Mouse (Mus musculus) retina, postnatal 1 day (tissue): ENCODE results near the gene Pprc1.

Experiments used
- DNase-seq: peaks from one replicate; pipeline ENCODE4 v3.0.0-alpha.2; 2012

Gene Pprc1

DNA sequence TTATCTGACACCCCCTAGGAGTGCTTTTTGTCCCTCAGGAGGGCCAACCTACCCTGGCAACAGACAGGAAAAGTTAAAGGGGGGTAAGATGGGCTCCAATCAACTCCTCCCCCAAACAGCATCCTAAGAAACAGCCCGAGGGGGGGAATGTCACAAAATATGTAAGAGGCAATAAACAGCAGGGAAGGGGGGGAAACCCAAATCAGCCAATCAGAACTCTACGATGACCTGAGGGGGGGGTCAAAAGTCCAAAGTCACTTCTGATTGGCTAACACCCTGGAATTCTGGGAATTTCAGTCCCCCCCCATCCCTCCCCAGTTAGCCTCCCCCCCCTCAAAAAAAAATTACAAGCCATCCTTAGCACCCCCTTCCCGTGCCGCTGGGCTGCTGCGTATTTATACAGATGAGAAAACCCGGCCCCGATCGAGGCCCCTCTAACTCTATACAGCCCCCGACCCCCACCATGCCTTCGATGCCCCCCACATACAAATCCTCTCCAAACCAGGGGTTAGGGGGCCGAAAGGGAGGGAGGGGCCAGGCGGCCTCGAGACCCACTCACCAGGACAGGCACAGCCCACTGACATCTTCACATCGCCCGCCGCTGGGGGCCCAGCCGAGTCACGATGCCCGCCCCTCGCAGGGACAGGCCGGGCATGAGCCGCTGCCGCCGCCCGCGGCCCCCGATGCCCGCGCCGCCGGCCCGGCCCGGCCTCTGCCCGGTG is at the start of gene Pprc1:
Gene Pprc1 (plus strand): TSS at position 616 of the 722 bp plus-strand sequence.
- peak; percentile 65 for DNase-seq

DNA sequence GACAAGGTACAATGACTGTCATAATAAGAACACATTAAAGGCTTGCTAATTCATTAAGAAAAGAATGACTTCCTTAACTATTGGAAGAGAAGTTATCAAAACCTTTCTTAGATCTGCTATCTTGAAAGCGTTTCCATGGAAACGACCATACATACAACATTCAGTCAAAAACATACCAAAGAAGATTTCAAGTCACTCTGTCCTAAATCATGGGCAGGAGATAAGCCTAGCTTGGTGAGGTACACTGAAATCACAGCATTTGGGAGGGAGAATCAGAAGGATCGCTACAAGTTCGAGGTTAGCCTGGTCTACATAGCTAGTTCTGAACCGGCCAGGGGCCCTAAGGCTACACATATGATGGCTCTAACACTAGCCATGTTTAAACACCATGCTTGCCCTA is 47.3 kb upstream of the Pprc1 start:
- no peak for DNase-seq

DNA sequence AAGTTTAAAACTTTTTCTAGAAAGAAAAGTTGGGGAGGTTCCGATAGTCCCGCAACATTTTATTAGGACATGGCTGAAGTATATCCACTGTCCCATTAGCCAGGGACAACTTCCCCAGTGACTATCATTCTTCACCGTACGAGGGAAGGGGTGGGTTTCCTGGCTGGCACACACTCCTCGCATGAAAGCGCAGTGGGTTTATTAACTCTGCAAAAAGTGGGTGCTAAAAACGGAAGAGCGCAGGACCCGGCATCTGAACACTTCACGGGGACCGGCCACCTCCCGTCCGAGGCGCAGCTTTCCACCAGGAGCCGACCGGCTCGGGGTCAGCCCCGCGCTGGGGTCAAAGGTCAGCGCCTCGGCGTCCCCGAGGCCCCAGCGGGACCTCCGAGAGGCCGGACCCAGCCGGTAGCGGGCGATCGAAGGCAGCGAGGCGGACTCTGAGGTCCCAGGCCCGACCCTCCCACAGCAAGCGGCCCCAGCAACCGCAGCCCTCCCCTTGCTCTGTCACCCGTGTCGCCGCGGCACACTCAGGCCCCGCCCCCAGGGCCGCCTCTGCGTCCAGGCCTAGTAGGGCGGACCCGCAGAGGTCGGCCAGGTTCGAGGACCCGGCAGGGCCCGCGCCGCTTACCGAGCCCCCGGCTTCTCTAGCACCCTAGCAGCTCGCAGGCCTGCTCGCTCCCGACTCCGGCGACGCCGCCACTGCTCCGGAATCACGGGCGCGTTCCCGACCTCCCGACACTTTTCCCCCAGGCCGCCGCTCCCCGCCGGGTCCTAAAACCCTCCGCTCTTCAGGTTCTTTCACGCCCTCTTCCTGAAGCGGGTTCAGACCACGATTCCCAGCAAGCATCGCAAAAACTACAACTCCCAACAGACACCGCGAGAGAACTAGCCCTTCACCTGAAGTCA is 46.6 kb upstream of the Pprc1 start, which contains the start of gene Armh3:
Gene Armh3 (minus strand): TSS at position 704 of the 909 bp plus-strand sequence.
- peak; percentile 97 for DNase-seq

DNA sequence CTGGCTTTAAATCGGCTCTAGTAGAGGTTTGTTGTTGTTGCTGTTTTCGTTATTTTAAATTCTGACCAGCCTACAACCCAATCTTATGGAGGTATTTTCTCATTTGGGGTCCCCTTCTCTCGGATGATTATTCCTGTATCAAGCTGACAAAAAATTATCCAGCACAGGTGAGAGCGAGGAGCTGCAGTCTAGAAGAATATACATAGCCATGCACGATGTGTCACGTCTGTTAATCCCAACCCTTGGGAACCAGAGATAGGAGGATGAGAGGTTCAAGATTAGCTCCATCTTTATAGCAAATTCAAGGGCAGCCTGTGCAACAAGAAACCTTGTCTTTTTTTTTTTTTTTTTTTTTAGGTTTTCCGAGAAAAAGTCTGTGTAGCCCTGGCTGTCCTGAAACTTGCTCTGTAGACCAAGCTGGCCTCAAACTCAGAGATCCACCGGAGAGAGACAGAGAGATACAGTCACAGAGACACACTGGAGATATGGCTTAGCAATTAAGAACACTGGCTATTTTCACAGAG is 45.9 kb upstream of the Pprc1 start:
- DNase-seq: no peak

DNA sequence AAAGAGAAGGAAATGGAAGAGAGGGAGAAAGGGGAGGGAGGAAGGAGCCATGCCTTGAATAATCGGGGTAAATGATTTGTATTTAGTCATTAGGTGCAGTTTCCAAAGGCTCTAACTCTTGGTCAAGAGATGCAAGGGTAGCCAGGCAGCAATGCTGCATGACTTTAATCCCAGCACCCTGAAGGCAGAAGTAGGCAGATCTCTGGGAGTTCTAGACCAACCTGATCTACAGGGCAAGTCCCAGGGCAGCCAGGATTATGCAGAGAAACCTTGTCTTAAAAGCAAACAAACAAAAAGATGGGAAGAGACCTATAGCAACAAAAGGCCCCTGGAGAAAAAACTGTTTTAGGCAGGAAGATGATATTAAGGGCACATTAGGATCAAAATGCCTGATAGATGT is 45.3 kb upstream of the Pprc1 start:
- no peak for DNase-seq

DNA sequence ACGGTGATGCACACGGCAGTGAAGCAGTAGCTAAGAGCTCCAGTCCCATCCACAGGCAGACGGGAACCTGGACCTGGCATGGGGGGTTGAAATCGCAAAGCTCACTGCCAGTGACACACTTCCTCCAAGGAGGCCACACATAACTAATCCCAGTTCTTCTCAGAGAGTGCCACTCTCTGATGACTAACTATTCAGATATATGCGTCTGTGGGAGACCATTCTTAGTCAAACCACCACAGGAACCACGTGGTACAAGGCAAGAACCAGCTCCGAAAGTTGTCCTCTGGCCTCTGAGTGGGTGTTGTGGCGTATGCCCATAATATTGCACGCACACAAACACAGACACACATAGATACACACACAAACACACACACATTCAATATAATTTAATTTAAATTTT is 42.4 kb upstream of the Pprc1 start:
- DNase-seq: no peak

DNA sequence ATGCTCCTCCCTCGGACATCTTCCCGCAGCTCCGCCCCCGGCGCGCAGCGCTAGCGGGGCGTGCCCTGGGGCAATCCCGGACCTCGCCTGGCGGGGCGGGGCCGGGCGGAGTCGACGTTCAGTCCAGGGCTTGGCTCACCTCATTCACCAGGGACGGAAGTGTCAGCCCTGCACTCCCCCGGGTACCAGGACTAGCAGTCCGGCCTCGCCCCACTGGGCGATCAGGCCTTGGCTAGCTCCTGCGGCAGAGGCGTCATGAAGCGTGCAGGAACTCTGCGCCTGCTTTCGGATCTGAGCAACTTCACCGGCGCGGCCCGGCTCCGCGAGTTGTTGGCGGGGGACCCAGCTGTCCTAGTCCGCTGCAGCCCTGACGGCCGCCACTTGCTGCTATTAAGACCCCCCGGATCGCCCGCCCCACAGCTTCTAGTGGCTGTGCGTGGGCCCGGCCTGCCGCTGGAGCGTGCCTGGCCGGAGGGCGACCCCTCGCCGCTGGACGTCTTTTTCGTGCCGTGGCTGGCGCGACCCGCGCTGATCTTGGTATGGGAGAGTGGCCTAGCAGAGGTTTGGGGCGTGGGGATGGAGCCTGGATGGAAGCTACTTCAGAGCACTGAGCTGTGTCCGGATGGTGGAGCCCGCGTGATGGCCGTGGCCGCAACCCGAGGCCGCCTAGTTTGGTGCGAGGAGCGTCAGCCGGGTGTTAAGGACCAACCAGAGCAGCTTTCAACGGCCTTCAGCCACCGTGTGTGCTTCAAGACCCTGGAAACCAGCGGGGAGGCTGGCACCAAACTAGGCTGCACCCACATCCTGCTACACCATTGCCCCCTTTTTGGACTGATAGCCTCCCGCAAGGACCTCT is 41.1 kb upstream of the Pprc1 start, which contains the start of gene Hps6:
Gene Hps6 (plus strand): TSS at position 138 of the 856 bp plus-strand sequence.
- peak; percentile 82 for DNase-seq

DNA sequence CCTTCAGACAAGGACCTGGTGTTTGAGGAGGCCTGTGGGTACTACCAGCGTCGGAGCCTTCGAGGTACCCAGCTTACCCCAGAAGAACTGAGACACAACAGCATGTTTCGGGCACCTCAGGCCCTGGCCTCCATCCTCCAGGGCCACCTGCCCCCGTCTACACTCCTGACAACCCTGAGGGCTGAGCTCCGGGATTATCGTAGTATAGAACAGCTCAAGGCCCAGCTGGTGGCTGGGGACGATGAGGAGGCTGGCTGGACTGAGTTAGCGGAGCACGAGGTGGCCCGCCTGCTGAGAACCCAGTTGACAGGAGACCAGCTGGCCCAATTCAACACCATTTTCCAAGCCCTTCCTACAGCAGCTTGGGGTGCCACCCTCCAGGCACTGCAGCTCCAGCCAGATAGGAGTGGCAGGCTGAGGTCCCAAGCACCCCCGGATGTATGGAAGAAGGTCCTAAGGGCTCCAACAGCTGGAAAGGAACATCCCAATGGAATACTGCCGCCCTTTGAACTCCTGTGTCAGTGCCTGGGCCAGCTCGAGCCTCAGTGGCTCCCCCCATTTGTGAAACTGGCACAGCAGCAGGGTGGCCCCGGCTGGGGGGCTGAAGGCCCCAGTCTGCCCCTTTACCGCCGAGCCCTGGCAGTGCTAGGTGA is 39.7 kb upstream of the Pprc1 start:
- peak; percentile 53 for DNase-seq

DNA sequence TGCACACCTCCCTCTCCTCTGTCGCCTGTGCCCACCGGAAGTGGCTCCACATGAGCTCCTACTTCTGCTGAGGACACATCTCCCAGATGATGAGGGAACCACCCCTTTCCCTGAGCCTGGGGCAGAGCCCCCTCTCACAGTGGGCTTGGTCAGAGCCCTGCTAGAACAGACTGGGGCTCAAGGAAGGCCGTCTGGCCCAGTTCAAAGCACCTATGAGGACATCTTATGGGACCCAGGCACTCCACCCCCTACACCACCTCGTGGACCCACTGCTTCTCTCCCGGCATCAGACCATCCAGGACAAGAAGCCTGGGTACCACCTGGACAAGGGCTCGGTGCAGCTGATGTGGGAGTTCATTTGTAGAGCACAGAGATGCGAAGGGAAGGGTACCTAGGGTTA is 39.0 kb upstream of the Pprc1 start:
- DNase-seq: no peak

DNA sequence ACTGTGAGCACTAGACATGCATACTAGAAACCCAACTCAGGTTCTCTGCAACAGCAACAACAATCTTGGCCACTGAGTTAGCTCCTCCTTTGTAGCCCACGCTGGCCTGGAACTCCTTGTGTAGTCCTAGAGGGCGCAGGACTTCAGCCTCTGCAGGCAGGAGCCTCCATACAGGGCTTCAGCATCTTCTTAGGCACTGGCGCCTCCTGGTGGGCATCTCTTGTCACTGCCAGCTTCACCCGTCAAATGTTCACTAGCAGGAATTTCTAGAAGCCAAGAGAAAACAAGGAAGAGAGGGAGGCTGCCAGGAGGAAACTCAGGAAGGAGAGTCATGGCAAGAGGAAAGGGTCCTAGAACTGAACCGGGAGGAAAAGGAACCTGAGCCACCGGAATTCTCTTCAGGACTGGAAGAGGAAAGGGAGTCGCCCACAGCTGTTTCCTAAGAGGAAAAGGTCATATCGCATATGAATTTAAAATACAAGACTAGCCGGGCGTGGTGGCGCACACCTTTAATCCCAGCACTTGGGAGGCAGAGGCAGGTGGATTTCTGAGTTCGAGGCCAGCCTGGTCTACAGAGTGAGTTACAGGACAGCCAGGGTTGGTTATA is 30.0 kb upstream of the Pprc1 start:
- peak; percentile 93 for DNase-seq

DNA sequence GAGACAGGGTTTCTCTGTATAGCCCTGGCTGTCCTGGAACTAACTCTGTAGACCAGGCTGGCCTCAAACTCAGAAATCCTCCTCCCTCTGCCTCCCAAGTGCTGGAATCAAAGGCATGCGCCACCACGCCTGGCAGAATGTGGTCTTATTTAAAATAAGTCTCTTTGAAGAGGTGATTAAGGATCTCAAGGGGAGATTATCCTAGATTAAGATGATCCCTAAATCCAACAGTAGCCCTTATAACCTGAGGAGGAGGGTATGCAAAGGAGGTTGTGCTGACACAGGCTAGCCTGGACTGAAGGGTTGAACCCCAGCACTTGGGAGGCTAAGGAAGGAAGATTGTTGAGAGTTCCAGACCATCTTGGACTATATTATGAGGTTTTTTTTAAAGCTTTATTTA is 28.7 kb upstream of the Pprc1 start:
- peak; percentile 59 for DNase-seq

DNA sequence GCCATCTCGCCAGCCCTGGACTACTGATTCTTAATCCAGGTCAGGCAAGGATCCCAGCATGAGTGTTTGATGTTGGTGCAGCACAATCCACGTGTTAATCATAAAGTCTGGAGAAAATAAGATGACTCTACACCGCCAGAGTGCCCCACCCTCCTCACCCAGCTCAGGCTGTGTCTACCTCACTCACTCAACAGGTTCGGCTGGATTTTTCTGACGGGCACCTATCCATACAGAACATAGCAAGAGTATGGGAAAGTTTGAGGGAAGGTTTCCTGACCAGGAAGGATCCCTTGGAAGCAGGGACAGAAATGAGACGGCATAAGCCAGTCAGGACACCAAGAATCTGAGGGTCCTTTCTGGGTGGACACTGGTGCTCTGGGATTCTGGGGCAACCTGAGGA is 19.7 kb upstream of the Pprc1 start:
- no peak for DNase-seq

DNA sequence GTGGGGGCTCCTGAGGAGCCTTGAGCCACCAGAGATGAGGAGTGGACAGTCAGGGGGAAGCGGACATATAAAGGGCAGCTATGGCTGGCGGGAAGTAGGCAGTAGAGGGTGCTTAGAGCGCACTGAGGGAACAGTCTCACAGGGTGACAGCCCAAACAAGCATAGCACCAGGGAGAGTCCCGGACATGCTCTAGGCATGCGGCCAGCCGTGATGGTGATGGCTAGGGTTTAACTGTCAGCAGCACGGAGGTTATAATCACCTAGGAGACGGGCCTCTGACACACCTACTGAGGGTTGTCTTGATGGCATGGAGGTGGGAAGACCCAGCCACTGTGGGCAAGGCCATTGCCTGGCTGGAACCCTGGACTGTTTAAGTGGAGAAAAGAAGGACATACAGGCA is 18.1 kb upstream of the Pprc1 start:
- DNase-seq: no peak

DNA sequence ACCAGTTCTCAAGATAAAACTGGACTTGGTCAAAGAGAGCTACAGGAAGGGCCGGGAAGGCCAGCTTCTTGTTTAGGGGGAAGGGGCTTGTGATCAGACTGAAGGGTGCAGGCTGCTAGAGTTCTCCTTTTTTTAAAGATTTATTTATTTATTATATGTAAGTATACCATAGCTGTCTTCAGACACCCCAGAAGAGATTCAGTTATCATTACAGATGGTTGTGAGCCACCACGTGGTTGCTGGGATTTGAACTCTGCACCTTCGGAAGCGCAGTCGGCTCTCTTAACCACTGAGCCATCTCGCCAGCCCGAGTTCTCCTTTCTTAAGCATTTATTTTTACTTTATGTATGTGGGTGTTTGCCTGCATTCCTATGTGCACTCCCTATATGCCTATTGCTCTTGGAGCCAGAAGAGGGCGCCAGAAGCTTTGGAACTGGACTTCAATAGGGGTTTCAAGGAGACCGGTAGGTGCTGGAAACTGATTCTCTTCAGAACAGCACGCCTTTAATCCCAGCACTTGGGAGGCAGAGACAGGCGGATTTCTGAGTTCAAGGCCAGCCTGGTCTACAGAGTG is 15.9 kb upstream of the Pprc1 start:
- DNase-seq: peak; percentile 45

DNA sequence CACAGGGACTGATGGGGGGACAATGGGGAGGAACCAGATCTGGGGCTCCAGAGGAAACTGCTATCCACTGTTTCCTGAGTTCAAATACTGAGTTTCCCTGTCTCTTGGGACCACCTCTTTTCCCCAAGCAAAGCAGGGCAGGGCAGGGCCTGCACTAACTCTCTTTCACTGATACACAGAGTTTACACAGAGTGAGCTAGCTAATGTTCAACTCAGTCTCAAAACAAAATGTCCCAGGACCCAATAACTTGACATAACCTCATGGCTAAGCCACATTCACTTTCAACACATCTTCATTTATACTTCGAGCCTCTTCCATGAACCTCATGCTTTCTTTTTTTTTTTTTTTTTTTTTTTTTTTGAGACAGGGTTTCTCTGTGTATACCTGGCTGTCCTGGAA is 15.0 kb upstream of the Pprc1 start:
- DNase-seq: no peak

DNA sequence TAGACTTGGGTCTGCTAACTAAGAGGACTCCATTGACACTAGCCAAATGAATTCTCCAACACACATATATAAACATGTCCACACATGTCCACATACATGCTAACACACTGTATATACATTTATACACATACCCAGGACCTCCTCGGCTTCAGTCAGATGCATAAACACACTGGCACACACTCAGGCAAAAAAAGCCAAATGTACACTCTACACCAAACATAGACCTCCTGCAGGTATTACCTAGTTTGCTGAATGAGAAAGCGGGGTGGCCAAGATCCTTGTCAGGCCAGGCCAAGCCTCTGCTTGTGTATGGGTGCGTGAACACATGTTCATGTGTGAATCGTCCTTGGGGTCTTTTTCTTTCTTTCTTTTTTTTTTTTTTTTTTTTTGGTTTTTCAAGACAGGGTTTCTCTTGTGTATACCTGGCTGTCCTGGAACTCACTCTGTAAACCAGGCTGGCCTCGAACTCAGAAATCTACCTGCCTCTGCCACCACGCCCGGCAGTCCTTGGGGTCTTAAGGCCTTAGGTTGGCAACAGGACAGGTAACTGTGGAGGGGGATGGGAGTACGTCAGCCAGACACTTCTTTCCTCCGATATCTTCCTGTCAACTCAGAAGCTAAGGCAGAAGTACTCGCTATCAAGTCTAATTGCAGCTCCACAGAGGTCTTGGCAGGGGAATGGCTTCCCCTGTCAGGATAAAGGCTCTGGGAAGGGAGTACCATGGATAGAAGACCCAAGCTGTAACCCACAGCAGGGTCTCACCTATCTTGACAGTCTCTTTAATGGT is 14.3 kb upstream of the Pprc1 start:
- DNase-seq: no peak

DNA sequence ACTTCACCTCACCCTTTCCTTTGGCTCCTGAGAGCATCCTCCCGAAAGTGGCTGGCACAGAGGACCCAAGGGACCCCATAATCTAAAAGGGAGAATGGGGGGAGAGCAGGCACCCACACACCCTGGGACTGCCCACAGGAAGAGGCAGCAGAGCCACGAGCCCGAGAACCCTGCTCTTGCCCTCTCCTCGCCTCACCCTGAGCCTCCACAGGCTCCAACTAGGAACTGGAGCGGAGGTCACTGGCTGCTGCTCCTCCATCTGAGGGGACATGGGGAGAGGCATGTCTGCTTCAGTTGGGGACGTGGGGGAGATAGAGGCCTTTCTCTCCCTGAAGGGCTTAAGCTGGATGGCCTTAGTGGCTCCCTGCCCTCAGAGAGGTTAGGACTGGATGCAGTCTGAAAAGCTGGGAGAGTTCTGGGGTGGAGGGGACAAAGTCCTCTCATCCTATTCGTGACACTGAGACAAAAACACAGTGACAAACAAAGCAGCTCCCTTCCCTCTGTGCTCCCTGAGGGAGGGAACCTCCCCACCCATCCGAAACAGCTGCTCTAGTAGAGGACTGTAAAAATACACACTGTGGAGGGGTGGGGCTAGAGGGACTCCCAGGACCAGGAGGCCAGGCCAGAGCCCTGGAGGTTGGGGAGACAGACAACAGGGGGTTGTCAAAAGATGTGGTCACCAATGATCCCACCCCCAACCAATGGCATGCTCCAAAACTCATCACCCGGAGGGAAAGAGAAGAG is 12.8 kb upstream of the Pprc1 start:
- no peak for DNase-seq

DNA sequence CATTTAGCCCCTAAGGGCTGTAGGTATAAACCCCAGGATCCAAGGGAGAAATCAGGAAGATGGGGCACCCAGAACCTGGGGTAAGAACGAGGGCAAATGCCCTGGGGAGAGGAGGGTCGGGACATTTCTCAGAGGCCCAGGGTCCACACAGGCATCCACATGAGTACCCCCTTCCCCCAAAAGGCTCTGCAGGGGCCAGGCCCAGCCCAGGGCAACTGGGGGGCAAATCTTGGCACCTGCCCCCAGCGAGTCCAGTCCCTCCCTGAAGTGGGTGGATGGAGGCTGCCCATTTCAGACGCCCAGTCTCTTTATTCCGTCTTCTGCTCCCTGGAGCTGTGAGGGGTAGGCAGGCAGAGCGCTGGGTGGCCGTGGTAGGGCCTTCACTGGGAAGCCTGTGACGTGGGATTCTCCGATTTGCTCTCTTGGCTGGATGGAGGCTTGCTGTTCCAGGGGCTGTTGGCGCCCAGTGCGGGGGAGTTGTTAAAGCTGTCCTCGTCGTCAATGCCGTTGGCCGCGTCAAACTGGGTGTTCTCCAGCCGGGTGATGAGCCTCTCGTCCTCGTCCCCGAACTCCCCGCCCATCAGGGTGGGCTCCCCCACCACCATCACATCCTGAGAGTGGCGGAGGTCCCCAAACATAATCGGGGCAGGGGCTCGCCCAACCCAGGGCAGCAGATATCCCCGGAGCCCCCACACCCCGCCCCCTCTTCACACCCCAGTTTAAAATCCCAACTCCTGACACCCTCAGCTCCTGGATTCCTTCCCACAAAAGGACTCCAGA is 11.8 kb upstream of the Pprc1 start:
- no peak for DNase-seq

DNA sequence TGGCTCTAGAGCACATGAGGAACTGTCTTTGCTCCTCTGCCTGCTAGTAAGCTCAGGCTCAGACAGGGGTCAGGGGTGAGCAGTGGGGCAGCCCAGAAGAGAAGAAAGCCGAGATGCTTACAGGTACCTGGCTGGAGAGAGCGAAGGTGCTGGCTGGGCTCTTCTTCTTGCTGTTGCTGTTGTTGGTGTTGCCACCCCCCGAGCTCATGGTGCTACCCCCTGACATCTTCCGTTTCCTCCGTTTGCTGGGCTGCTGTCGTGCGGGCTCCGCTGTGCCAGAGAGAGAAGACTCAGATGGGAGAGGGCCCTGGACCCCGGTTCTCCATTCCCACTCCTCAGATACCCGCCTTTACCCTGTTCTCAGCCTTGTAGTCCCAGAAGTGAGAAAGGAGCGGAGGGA is 10.8 kb upstream of the Pprc1 start:
- DNase-seq: no peak
